Comparison of ENCODE assay signal across 8 mouse cellular contexts in the genomic region with DNA sequence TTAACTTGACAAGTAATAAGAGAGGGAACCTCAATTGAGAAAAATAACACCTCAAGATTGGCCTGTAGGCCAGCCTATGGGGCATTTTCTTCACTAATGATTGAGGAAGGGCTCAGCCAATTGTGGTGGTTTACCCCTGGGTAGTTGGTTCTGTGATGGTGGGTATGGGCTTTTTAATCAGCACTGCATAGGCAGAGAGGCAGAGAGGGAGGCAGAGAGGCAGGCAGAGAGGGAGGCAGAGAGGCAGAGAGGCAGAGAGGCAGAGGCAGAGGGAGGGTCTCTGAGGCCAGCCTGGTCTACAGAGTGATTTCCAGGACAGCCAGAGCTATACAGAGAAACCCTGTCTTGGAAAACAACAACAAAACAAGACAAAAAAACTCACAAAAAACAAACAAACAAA. TPM values are rescaled to one million over a fixed set of nuclear protein-coding genes. Genes with fewer than 3 reads are reported as not detected.
DNase-seq lines count a peak whose midpoint lies in the region; ATAC-seq and TF ChIP-seq lines count a peak whose summit lies in the region.

No protein-coding gene starts in this region.

- no peak overlapping the region for H3K9ac ChIP-seq in stomach, embryonic 15.5 days

- H3K9me3 ChIP-seq in E14TG2a.4 (ENCODE audit: low read length) = no peaks in the 10 kb centered on the region
- H3K9me3 ChIP-seq in forebrain, embryonic 10.5 days = no peaks in the 10 kb centered on the region
- H3K9me3 ChIP-seq in stomach, embryonic 15.5 days = no peaks in the 10 kb centered on the region

- TF ChIP-seq CTCF in E14TG2a.4 (conservative IDR thresholded peaks at IDR 0.05; ENCODE audit: low read length) = no peak

- H3K4me1 ChIP-seq in E14TG2a.4 (replicated peaks; ENCODE audit: low read depth, low read length) = peaks cover 28% of the 10 kb centered on the region
- peaks cover 29% of the 10 kb centered on the region for H3K4me1 ChIP-seq in forebrain, embryonic 10.5 days
- peaks cover 4% of the 10 kb centered on the region; the same call in 1 of the 2 replicates for H3K4me1 ChIP-seq in stomach, embryonic 15.5 days

- DNase-seq in heart, postnatal 4 days = peak; percentile 26
- no peak for DNase-seq in heart, adult 8-10 months (ENCODE audit: low spot score)
- no peak for DNase-seq in forebrain, embryonic 10.5 days (ENCODE audit: extremely low spot score, low spot score)
- peak; percentile 13 for DNase-seq in liver
- no peak for DNase-seq in right cerebral cortex, postnatal 36 days (ENCODE audit: low spot score in 2 of 2)
- DNase-seq in ovary, postnatal 36 days (ENCODE audit: low spot score) = no peak

- peaks cover 20% of the 10 kb centered on the region for H3K36me3 ChIP-seq in E14TG2a.4 (ENCODE audit: insufficient read depth, low read length)
- peaks cover 10% of the 10 kb centered on the region for H3K36me3 ChIP-seq in forebrain, embryonic 10.5 days (replicated peaks)
- H3K36me3 ChIP-seq in stomach, embryonic 15.5 days = no peaks in the 10 kb centered on the region

- peak overlapping the region; percentile 8; the same call in 1 of the 2 replicates for H3K4me3 ChIP-seq in E14TG2a.4 (replicated peaks; ENCODE audit: low read length)
- H3K4me3 ChIP-seq in forebrain, embryonic 10.5 days = peak overlapping the region; percentile 90
- no peak overlapping the region for H3K4me3 ChIP-seq in stomach, embryonic 15.5 days (replicated peaks)

- peak overlapping the region; percentile 92 for H3K4me2 ChIP-seq in stomach, embryonic 15.5 days

- H3K27ac ChIP-seq in forebrain, embryonic 10.5 days = no peak overlapping the region
- H3K27ac ChIP-seq in stomach, embryonic 15.5 days = no peak overlapping the region

- no peak for ATAC-seq in stomach, embryonic 15.5 days (ENCODE audit: insufficient read depth, low FRiP score, low read depth)

- H3K27me3 ChIP-seq in E14TG2a.4 (ENCODE audit: insufficient read depth, low read length) = peaks cover 26% of the 10 kb centered on the region
- H3K27me3 ChIP-seq in forebrain, embryonic 10.5 days (ENCODE audit: poor library complexity, severe bottlenecking) = peaks cover 13% of the 10 kb centered on the region
- H3K27me3 ChIP-seq in stomach, embryonic 15.5 days (replicated peaks) = no peaks in the 10 kb centered on the region

RNA-seq across cellular contexts. Expression of a gene that starts 2.4 kb away (rescaled TPM):
- 10 to 100 TPM; 29.2 to 31.4 TPM for total RNA-seq in heart, postnatal 4 days (2021)
- total RNA-seq in heart, adult 8-10 months (2022) = 10 to 100 TPM; 27.6 to 29.7 (median 28.3) TPM
- polyA plus RNA-seq in forebrain, embryonic 10.5 days (2016; fragmentation: Nextera tagmentation; extraction: Ambion mirVana) = 35.4 and 37.0 TPM in 2 replicates
- polyA plus RNA-seq in stomach, embryonic 15.5 days (2015; fragmentation: Nextera tagmentation; extraction: Ambion mirVana) = 31.1 and 32.5 TPM in 2 replicates

RNA-seq across cellular contexts. Expression of a gene that starts 57.6 kb away (rescaled TPM):
- 10 to 100 TPM; 33.7 to 33.8 TPM for total RNA-seq in heart, postnatal 4 days (2021)
- total RNA-seq in heart, adult 8-10 months (2022) = 10 to 100 TPM; 31.0 to 34.3 (median 33.3) TPM
- polyA plus RNA-seq in forebrain, embryonic 10.5 days (2016; fragmentation: Nextera tagmentation; extraction: Ambion mirVana) = 79.6 and 83.0 TPM in 2 replicates
- polyA plus RNA-seq in stomach, embryonic 15.5 days (2015; fragmentation: Nextera tagmentation; extraction: Ambion mirVana) = 49.2 and 60.8 TPM in 2 replicates

Comparison
In these comparisons a context has a peak if more than half of its experiments do, and no peak if none do; other contexts are left out.
1. DNase-seq: peak in heart, postnatal 4 days (single experiment) and liver (single experiment); none in heart, adult 8-10 months (single experiment), forebrain, embryonic 10.5 days (single experiment), right cerebral cortex, postnatal 36 days (0 of 2) and ovary, postnatal 36 days (single experiment).